Mouse (Mus musculus): ENCODE results near the gene Cass4. TPM values are rescaled to one million over a fixed set of nuclear protein-coding genes. Genes with fewer than 3 reads are reported as not detected.

Cass4 gene
- polyA plus RNA-seq, 1 experiment from 2014 or later: 0.16 TPM

DNA sequence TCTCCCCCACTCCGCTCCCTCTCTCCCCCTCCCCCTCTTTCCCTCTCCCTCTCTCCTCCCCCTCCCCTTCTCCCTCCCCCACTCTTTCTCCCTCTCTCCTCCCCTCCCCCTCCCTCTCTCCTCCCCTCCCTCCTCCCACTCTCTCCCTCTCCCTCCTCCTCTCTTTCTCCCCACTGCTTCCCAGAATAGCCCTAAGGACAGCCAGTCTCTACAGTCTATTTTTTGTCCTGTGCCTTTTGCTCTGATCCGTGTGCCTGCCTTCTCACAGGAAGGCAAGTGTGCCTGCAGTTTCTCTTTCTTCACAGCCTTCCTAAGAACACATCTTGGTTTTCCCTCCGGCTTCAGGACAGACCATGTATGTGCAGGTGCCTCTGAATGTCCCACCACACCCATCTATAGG lies 83.8 kb downstream of the Cass4 start:
- no peak overlapping the region for H3K27ac ChIP-seq (ENCODE audit: low read depth, low read length)
- H3K36me3 ChIP-seq (ENCODE audit: control insufficient read depth, insufficient read depth, low read length): no peaks in the 10 kb centered on the region
- no peak overlapping the region for H3K9ac ChIP-seq (replicated peaks; ENCODE audit: low read depth, low read length)
- H3K4me3 ChIP-seq (ENCODE audit: low read depth, low read length): no peak overlapping the region
- no peak for ATAC-seq (ENCODE audit: low read depth)
- H3K4me2 ChIP-seq (ENCODE audit: low read depth, low read length): no peak overlapping the region
- WGBS: 39% methylated on average over 3 of the region's 3 CpGs
- no peaks in the 10 kb centered on the region for H3K27me3 ChIP-seq (ENCODE audit: control insufficient read depth, insufficient read depth, low read length)
- H3K4me1 ChIP-seq (ENCODE audit: control insufficient read depth, insufficient read depth, low read length): no peaks in the 10 kb centered on the region
- no peaks in the 10 kb centered on the region for H3K9me3 ChIP-seq (ENCODE audit: control insufficient read depth, low read length)

DNA sequence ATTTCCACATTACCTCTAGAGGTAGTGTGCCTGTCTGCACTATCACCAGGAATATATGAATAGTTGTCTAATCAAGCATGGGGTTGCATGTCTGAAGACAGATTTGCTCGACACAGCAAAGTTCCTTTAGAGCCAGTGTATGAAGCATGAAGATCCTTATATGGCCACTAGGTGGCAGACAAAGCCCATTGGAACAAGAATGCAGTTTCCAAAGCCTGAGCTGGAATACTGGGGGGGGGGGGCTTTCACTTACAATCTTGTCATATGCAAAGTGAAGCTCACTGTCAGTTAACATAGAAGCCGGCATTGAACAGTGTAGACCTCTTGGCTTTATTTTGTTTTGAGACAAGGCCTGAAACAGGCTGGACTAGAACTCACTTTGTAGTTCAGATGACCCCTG lies 84.3 kb downstream of the Cass4 start:
- H3K4me1 ChIP-seq (ENCODE audit: control insufficient read depth, insufficient read depth, low read length): no peaks in the 10 kb centered on the region
- no peak overlapping the region for H3K27ac ChIP-seq (ENCODE audit: low read depth, low read length)
- H3K27me3 ChIP-seq (ENCODE audit: control insufficient read depth, insufficient read depth, low read length): no peaks in the 10 kb centered on the region
- ATAC-seq (ENCODE audit: low read depth): peak; percentile 38
- no peaks in the 10 kb centered on the region for H3K36me3 ChIP-seq (ENCODE audit: control insufficient read depth, insufficient read depth, low read length)
- no peak overlapping the region for H3K4me3 ChIP-seq (ENCODE audit: low read depth, low read length)
- H3K9ac ChIP-seq (replicated peaks; ENCODE audit: low read depth, low read length): no peak overlapping the region
- 3% methylated on average over 2 of the region's 2 CpGs for WGBS
- H3K4me2 ChIP-seq (ENCODE audit: low read depth, low read length): no peak overlapping the region
- H3K9me3 ChIP-seq (ENCODE audit: control insufficient read depth, low read length): no peaks in the 10 kb centered on the region

DNA sequence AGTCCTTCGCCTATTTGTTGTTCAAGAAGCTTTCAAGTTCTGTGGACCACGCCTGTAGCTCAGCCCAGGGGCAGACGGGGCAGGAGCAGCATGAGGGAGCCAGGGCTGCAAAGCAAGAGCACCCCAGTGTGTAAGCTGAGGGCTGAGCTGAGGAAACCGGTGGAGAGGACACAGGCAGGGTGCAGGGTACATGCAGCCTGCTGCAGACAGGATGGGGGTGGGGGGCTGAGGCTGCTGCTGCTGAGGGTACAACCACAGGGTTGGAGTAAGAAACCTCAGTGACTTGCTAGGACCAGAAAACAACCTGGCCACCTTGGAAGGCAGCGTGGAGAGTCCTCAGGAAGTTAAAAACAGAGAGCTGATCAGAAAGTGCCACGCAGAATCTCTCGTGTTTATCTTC lies 86.7 kb downstream of the Cass4 start:
- no peaks in the 10 kb centered on the region for H3K27me3 ChIP-seq (ENCODE audit: control insufficient read depth, insufficient read depth, low read length)
- H3K36me3 ChIP-seq (ENCODE audit: control insufficient read depth, insufficient read depth, low read length): no peaks in the 10 kb centered on the region
- ATAC-seq (ENCODE audit: low read depth): no peak
- H3K27ac ChIP-seq (ENCODE audit: low read depth, low read length): no peak overlapping the region
- H3K4me1 ChIP-seq (ENCODE audit: control insufficient read depth, insufficient read depth, low read length): no peaks in the 10 kb centered on the region
- no peak overlapping the region for H3K4me2 ChIP-seq (ENCODE audit: low read depth, low read length)
- H3K4me3 ChIP-seq (ENCODE audit: low read depth, low read length): no peak overlapping the region
- 76% methylated on average over 7 of the region's 7 CpGs for WGBS
- no peak overlapping the region for H3K9ac ChIP-seq (replicated peaks; ENCODE audit: low read depth, low read length)
- no peaks in the 10 kb centered on the region for H3K9me3 ChIP-seq (ENCODE audit: control insufficient read depth, low read length)

DNA sequence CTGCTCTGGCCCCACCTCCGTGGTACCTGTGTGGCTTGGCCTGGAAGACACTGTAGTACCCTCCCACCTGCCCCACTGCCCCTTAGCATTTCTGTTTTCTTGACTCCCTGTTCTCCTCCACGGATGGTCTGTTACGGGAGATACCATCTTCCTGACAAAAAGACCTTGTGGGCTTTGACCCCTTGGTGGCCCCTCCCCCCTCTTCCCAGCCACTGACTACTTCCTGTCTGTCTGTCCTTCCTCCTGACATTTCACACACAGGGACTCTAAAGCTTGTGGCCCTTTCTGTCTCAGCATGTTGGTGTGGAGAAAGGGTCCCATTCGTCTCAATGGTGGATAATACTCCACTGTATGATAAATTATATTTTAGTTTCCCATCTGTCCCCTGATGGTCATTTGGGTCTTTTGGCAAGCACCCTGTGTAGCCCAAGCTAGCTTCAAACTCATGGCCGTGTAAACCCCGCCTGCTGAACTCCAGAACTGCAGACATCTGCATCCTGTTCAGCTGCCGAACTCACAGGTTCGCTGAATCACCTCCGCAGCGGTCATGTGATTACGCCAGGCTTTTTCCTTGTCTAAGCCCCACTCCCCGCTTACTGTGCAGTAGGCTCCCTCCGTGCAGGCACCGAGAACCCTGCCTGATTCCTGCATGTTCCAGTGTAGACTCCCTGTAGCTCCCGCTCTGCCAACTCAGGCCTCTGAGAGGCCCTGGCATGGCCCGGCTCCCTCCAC lies 88.2 kb downstream of the Cass4 start:
- Histone ChIP-seq H3K9ac (replicated peaks; ENCODE audit: low read depth, low read length) (no peak overlapping the region), H3K9me3 (ENCODE audit: control insufficient read depth, low read length) (no peaks in the 10 kb centered on the region), H3K4me3 (ENCODE audit: low read depth, low read length) (no peak overlapping the region), H3K36me3 (ENCODE audit: control insufficient read depth, insufficient read depth, low read length) (no peaks in the 10 kb centered on the region), H3K4me1 (ENCODE audit: control insufficient read depth, insufficient read depth, low read length) (no peaks in the 10 kb centered on the region), H3K27me3 (ENCODE audit: control insufficient read depth, insufficient read depth, low read length) (no peaks in the 10 kb centered on the region), H3K27ac (ENCODE audit: low read depth, low read length) (no peak overlapping the region), H3K4me2 (ENCODE audit: low read depth, low read length) (no peak overlapping the region)
- WGBS: 84% methylated on average over 16 of the region's 16 CpGs
- no peak for ATAC-seq (ENCODE audit: low read depth)

Other genes starting within 250 kb of the Cass4 start
- gene Mc3r, start 145.3 kb upstream of the Cass4 start, polyA plus RNA-seq (2014; fragmentation: Nextera tagmentation; extraction: Ambion mirVana): 0.12 TPM in 1 of 2 replicates, not detected in the other
- 15.2 and 23.5 TPM in 2 replicates for gene Fam210b, start 48.2 kb upstream of the Cass4 start, polyA plus RNA-seq (2014; fragmentation: Nextera tagmentation; extraction: Ambion mirVana)
- gene Aurka, start 23.3 kb upstream of the Cass4 start, polyA plus RNA-seq (2014; fragmentation: Nextera tagmentation; extraction: Ambion mirVana): 8.4 and 11.9 TPM in 2 replicates
- 24.5 and 28.6 TPM in 2 replicates for gene Cstf1, start 23.1 kb upstream of the Cass4 start, polyA plus RNA-seq (2014; fragmentation: Nextera tagmentation; extraction: Ambion mirVana)
- gene Rtf2, start 46.8 kb downstream of the Cass4 start, polyA plus RNA-seq (2014; fragmentation: Nextera tagmentation; extraction: Ambion mirVana): 94.9 and 102 TPM in 2 replicates
- gene Gcnt7, start 64.8 kb downstream of the Cass4 start, polyA plus RNA-seq (2014; fragmentation: Nextera tagmentation; extraction: Ambion mirVana): 0.80 and 1.2 TPM in 2 replicates
- gene Fam209, start 78.7 kb downstream of the Cass4 start, polyA plus RNA-seq (2014; fragmentation: Nextera tagmentation; extraction: Ambion mirVana): 0.82 TPM in 1 of 2 replicates, not detected in the other
- 0.09 and 0.18 TPM in 2 replicates for gene Tfap2c, start 155.8 kb downstream of the Cass4 start, polyA plus RNA-seq (2014; fragmentation: Nextera tagmentation; extraction: Ambion mirVana)